In the genomic region with DNA sequence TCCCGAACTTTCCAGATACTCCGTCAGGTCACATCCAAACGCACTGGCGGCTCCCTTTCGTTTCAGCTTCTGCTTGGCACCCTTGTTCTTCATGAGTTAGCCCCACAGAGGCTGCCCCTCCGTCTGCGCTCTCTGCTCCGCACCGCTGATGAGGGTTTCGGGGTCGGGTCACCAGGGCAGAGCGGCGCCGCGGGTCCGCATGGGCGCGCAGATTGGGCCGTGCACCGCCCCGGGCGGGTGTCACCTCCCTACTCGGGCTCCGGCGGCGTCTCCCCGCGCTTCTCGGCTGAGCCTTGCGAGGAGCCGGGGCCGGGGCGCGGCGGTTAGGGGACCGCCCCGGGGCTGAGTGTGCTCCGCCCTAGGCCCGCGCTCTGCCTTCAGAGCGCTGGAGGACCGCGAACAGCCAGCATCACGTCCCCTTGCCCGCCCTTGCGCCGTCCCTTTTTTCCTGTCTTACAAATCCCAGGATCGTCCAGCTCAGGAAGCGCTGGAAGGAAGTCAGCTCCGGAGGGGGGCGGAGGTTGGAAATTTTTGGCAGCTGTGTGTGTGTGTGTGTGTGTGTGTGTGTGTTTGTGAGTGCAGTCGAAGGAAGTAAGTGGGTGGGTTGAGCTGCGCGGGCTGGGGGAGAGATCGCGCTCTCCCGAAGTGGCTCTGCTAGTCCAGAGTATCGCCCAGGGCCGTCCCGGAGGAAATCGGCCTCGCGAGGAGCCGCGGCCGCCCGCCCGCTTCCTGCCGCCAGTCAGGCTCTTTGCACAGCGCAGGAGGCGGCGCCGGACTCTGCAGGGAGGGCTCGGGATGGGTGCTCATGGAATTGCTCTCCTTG, we compare ENCODE assay signal across 8 mouse cellular contexts. TPM values are rescaled to one million over a fixed set of nuclear protein-coding genes. Genes with fewer than 3 reads are reported as not detected.
DNase-seq lines count a peak whose midpoint lies in the region; ATAC-seq and TF ChIP-seq lines count a peak whose summit lies in the region.

A gene (minus strand): TSS at position 694 of the 823 bp plus-strand sequence.

- no peaks in the 10 kb centered on the region for H3K36me3 ChIP-seq in hindbrain, postnatal 0 days (ENCODE audit: insufficient read depth, low read length)

- H3K9ac ChIP-seq in hindbrain, postnatal 0 days (replicated peaks; ENCODE audit: low read length), result peak within 1 kb of the TSS; percentile 71

- ATAC-seq in activated CD4-positive, CD25-positive, alpha-beta regulatory T cell, adult 4 months, result peak; percentile 85
- ATAC-seq in hindbrain, postnatal 0 days, result peak; percentile 89
- peak; percentile 78 for ATAC-seq in megakaryocyte, adult 5-6 weeks (ENCODE audit: poor library complexity, severe bottlenecking)

- H3K27me3 ChIP-seq in hindbrain, postnatal 0 days (ENCODE audit: insufficient read depth, low read length), result no peaks in the 10 kb centered on the region

- whole genome bisulfite sequencing in hindbrain, postnatal 0 days, result 1% methylated on average over 52 of the region's 74 CpGs

- no peak for TF ChIP-seq CTCF in hindbrain, postnatal 0 days (IDR thresholded peaks at IDR 0.05; ENCODE audit: low read depth)

- H3K4me1 ChIP-seq in hindbrain, postnatal 0 days (ENCODE audit: insufficient read depth, low read length), result no peaks in the 10 kb centered on the region

- no peaks in the 10 kb centered on the region for H3K9me3 ChIP-seq in hindbrain, postnatal 0 days (ENCODE audit: low read length)

- DNase-seq in embryo, embryonic 10 days (ENCODE audit: low spot score), result peak; percentile 78
- peak; percentile 85 for DNase-seq in gastrocnemius, postnatal 10 days
- peak; percentile 75 for DNase-seq in hindbrain, postnatal 0 days (ENCODE audit: low spot score)
- DNase-seq in left cerebral cortex, adult 8-10 months (ENCODE audit: low spot score in 2 of 2), result peak in 1 of 2 experiments; percentile 54
- DNase-seq in right cerebral cortex, adult 18-20 months, result peak; percentile 63
- DNase-seq in urinary bladder, adult 18-20 months (ENCODE audit: low spot score in 2 of 2), result peak; percentile 71

- H3K4me3 ChIP-seq in hindbrain, postnatal 0 days (ENCODE audit: low read length), result peak within 1 kb of the TSS; percentile 69

- H3K4me2 ChIP-seq in hindbrain, postnatal 0 days (ENCODE audit: low read depth, low read length), result peak within 1 kb of the TSS; percentile 85

- peak within 1 kb of the TSS; percentile 81 for H3K27ac ChIP-seq in hindbrain, postnatal 0 days

RNA-seq across cellular contexts. Expression of the gene that starts here (rescaled TPM):
- 10 to 100 TPM; 19.6 to 19.9 TPM for polyA plus RNA-seq in activated CD4-positive, CD25-positive, alpha-beta regulatory T cell, adult 4 months (2017; shearing (Covaris generic))
- 10 to 100 TPM; 22.1 to 28.5 TPM for total RNA-seq in gastrocnemius, postnatal 10 days (2021)
- 12.7 and 14.9 TPM in 2 replicates for total RNA-seq in hindbrain, postnatal 0 days (2014; rRNA removed)
- polyA plus RNA-seq in hindbrain, postnatal 0 days (2015; fragmentation: Nextera tagmentation; extraction: Ambion mirVana), result 4.6 and 4.8 TPM in 2 replicates
- total RNA-seq in left cerebral cortex, adult 8-10 months (2022), result 10 to 100 TPM; 16.6 to 20.1 (median 18.3) TPM
- total RNA-seq in megakaryocyte, adult 5-6 weeks (2015), result 20.4 and 21.4 TPM in 2 replicates
- 10.0 and 14.6 TPM in 2 replicates for total RNA-seq in megakaryocyte, adult 5-6 weeks (2017)
